Mouse (Mus musculus): ENCODE data around the gene Pigyl. TPM values are rescaled to one million over a fixed set of nuclear protein-coding genes. Genes with fewer than 3 reads are reported as not detected.

The Pigyl gene
- 10 to 100 TPM; 51.2 to 91.4 TPM for polyA plus RNA-seq (2012; fragmentation: generic; extraction: Trizol)

GRCm38 (mm10) chr9:22156497-22157245, at the start of gene Pigyl:
Pigyl (plus strand) TSS chr9:22156846.

DNA sequence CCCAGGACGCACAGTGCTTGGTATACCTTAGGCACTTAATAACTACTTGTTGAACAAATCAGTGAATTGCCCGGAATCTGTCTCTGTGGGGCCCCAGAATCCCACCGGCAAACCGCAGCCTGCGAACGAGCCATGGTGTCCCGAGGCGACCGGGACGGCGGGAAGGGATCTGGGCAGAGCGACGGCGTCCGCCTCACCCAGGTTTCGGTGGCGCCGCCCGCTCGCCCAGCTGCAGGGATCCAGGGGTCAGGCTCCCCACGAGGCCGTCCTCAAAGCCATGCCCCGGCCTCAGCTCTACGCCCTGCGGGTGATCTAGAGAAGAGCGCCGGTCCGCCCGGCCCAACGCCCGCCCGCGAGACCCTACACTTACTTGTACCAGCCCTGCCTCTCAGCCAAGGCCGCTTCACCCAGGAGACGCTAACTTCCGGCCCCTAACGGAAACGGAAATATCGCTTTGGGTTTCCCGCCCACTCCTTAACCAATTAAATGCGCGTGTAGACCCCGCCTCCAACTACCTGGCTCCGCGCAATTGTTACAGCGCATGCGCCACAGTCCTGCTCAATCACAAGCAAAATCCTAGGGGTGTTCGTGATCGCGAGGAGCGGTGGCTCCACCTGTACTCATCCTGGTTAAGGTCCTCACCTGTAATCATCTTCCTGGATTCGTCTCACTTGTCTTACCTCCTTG, 39.8 kb upstream of the Pigyl start, which contains the start of gene Elof1:
Elof1 (minus strand) TSS at position 433 of the 687 bp plus-strand sequence.

DNA sequence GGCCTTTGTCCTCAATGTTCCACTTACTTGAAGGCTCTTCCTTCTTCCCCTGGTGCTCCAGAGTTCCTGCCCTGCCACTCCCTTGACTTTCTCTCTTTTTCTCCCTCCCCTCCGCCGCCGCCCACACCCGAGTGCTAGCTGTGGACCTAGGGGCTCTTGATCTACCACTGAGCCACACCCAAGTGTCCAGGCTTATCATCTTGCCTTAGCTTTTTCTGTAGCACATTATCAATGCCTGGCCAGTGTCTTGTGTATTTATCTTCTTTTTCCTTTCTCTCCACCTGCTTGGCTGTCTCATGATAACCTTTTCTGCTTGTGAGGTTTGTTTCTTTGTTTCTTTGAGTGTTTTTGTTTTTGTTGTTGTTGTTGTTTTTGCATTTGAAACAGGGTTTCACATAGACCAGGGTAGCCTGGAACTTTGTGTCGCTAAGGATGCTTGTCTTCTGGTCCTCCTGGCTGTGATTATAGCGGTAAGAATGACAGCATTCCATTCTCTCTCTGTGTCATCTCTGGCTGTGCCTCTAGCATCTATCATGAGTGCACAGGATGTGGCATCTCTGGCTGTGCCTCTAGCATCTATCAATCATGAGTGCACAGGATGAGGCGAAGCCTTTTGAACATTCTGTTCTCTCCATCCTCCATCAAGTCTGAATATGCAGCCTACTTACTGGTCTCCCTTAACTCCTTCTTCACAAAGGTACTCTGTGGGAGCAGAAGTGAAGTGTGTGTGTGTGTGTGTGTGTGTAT, 20.8 kb upstream of the Pigyl start, which contains the start of gene Acp5:
Acp5 (minus strand) TSS at position 68 of the 747 bp plus-strand sequence.

DNA sequence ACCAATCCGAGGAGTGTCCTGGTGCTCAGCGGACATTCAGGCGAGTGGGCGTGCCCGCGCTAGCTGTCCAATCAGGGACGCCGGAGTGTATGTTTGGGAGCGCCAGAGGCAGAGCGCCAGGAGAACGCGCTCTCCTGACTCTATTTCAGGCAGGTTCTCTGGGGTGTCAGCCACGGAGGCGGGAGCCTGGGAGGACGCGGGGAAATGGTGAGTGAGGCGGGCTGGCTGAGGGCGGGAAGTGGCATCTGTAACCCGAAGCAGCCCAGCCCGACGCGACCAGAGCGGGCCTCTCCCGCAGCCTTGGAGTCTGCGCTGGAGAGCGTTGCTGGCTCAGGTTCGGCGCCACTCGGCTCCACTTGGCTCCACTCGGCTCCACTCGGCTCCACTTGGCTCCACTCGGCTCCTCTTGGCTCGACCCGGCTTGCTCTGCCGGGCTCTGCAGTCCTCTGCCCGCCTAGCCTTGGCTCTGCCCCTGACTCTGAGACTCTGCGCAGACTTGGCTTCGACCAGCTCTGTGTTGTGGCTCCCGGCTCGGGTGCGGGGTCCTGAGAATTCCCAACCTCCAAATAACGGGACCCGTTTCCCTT, 31.5 kb downstream of the Pigyl start, which contains the start of gene Zfp872:
Zfp872 (plus strand) TSS at position 66 of the 587 bp plus-strand sequence.

Other genes starting within 250 kb of the Pigyl start
- 10 to 100 TPM in 1 of 2 experiments, 1 to 10 TPM in 1; 2.4 to 10.6 TPM for gene Rab3d, start 238.7 kb upstream of the Pigyl start, polyA plus RNA-seq (2012; fragmentation: generic; extraction: Trizol)
- gene Ccdc159, start 229.4 kb upstream of the Pigyl start, polyA plus RNA-seq (2012; fragmentation: generic; extraction: Trizol), result 1 to 10 TPM; 2.1 to 6.2 TPM
- 100 to 1,000 TPM in 1 of 2 experiments, 10 to 100 TPM in 1; 68.4 to 138 TPM for gene Tmem205, start 229.3 kb upstream of the Pigyl start, polyA plus RNA-seq (2012; fragmentation: generic; extraction: Trizol)
- 10 to 100 TPM; 10.1 to 21.5 TPM for gene Plppr2, start 219.8 kb upstream of the Pigyl start, polyA plus RNA-seq (2012; fragmentation: generic; extraction: Trizol)
- 1 to 10 TPM; 6.5 to 8.7 TPM for gene Swsap1, start 201.1 kb upstream of the Pigyl start, polyA plus RNA-seq (2012; fragmentation: generic; extraction: Trizol)
- gene Epor, start 193.3 kb upstream of the Pigyl start, polyA plus RNA-seq (2012; fragmentation: generic; extraction: Trizol), result under 1 TPM; 0.04 to 0.52 TPM
- 10 to 100 TPM in 1 of 2 experiments, 1 to 10 TPM in 1; 4.1 to 10.4 TPM for gene Rgl3, start 167.4 kb upstream of the Pigyl start, polyA plus RNA-seq (2012; fragmentation: generic; extraction: Trizol)
- gene Ccdc151, start 154.2 kb upstream of the Pigyl start, polyA plus RNA-seq (2012; fragmentation: generic; extraction: Trizol), result 1 to 10 TPM in 1 of 2 experiments, under 1 TPM in 1; 0.64 to 1.9 TPM
- gene Prkcsh, start 154.0 kb upstream of the Pigyl start, polyA plus RNA-seq (2012; fragmentation: generic; extraction: Trizol), result 100 to 1,000 TPM; 110 to 200 TPM
- gene Elavl3, start 104.8 kb upstream of the Pigyl start, polyA plus RNA-seq (2012; fragmentation: generic; extraction: Trizol), result under 1 TPM in 1 of 2 experiments, not detected in 1; 0.05 TPM
- not detected for gene Gm49318, start 85.6 kb upstream of the Pigyl start, polyA plus RNA-seq (2012; fragmentation: generic; extraction: Trizol)
- gene Zfp653, start 85.5 kb upstream of the Pigyl start, polyA plus RNA-seq (2012; fragmentation: generic; extraction: Trizol), result 10 to 100 TPM in 1 of 2 experiments, 1 to 10 TPM in 1; 4.2 to 10.3 TPM
- 10 to 100 TPM; 15.6 to 33.1 TPM for gene Ecsit, start 71.4 kb upstream of the Pigyl start, polyA plus RNA-seq (2012; fragmentation: generic; extraction: Trizol)
- under 1 TPM; 0.05 to 0.18 TPM for gene Cnn1, start 57.6 kb upstream of the Pigyl start, polyA plus RNA-seq (2012; fragmentation: generic; extraction: Trizol)
- 100 to 1,000 TPM; 183 to 259 TPM for gene Elof1, start 39.7 kb upstream of the Pigyl start, polyA plus RNA-seq (2012; fragmentation: generic; extraction: Trizol)
- gene Acp5, start 21.1 kb upstream of the Pigyl start, polyA plus RNA-seq (2012; fragmentation: generic; extraction: Trizol), result not detected
- not detected for gene Zfp872, start 31.2 kb downstream of the Pigyl start, polyA plus RNA-seq (2012; fragmentation: generic; extraction: Trizol)
- gene Zfp809, start 68.9 kb downstream of the Pigyl start, polyA plus RNA-seq (2012; fragmentation: generic; extraction: Trizol), result 1 to 10 TPM; 1.4 to 5.2 TPM
- gene Zfp599, start 103.0 kb downstream of the Pigyl start, polyA plus RNA-seq (2012; fragmentation: generic; extraction: Trizol), result under 1 TPM; 0.06 to 0.71 TPM
- gene Zfp810, start 150.8 kb downstream of the Pigyl start, polyA plus RNA-seq (2012; fragmentation: generic; extraction: Trizol), result under 1 TPM in 1 of 2 experiments, not detected in 1; 0.04 TPM
- 10 to 100 TPM in 1 of 2 experiments, 1 to 10 TPM in 1; 3.8 to 31.3 TPM for gene Anln, start 232.3 kb downstream of the Pigyl start, polyA plus RNA-seq (2012; fragmentation: generic; extraction: Trizol)